Mouse (Mus musculus) myocyte (in vitro differentiated cells): ENCODE data around the gene Cog5.

Experiments
- CEBPB ChIP-seq: IDR thresholded peaks from 2 replicates; pipeline ENCODE4 v1.6.1; 2011; ENCODE audit warnings: mild to moderate bottlenecking, moderate library complexity; ENCODE audit not compliant: poor library complexity, insufficient read depth, severe bottlenecking
- E2F4 ChIP-seq: IDR thresholded peaks from one replicate; pipeline ENCODE4 v1.6.1; 2011; ENCODE audit warnings: mild to moderate bottlenecking, control low read depth, moderate library complexity; ENCODE audit not compliant: insufficient read depth
- MAX ChIP-seq: IDR thresholded peaks from one replicate; pipeline ENCODE4 v1.6.1; 2011; ENCODE audit warnings: low read depth, mild to moderate bottlenecking, control low read depth
- MYOD1 ChIP-seq, 3 experiments: IDR thresholded peaks; one replicate each; pipeline ENCODE4 v1.6.1; 2011; ENCODE audit warnings: control low read depth in 2 of 3, low read depth in 2 of 3, mild to moderate bottlenecking in 2 of 3, moderate library complexity in 1 of 3; ENCODE audit not compliant: insufficient read length in 2 of 3, control insufficient read depth in 1 of 3
- MYOG ChIP-seq, 3 experiments: IDR thresholded peaks; one replicate each; pipeline ENCODE4 v1.6.1; 2011; ENCODE audit warnings: control low read depth in 2 of 3, low read depth in 2 of 3, mild to moderate bottlenecking in 2 of 3; ENCODE audit not compliant: insufficient read length in 2 of 3, control insufficient read depth in 1 of 3, insufficient read depth in 1 of 3
- POLR2A ChIP-seq: IDR thresholded peaks from one replicate; pipeline ENCODE4 v1.6.1; 2011; ENCODE audit warnings: low read depth, mild to moderate bottlenecking, control low read depth, moderate library complexity; ENCODE audit not compliant: insufficient read length
- POLR2AphosphoS2 ChIP-seq: IDR thresholded peaks from one replicate; pipeline ENCODE4 v1.6.1; 2011; ENCODE audit warnings: low read depth, control low read depth; ENCODE audit not compliant: insufficient read length
- REST ChIP-seq: IDR thresholded peaks from one replicate; pipeline ENCODE4 v1.6.1; 2011; ENCODE audit warnings: mild to moderate bottlenecking, control low read depth, moderate library complexity; ENCODE audit not compliant: insufficient read depth, insufficient read length
- SRF ChIP-seq: IDR thresholded peaks from one replicate; pipeline ENCODE4 v1.6.1; 2011; ENCODE audit warnings: low read depth; ENCODE audit not compliant: control insufficient read depth, insufficient read length
- TCF12 ChIP-seq: IDR thresholded peaks from one replicate; pipeline ENCODE4 v1.6.1; 2011; ENCODE audit warnings: mild to moderate bottlenecking, control low read depth; ENCODE audit not compliant: poor library complexity, insufficient read depth, severe bottlenecking
- TCF3 ChIP-seq: IDR thresholded peaks from one replicate; pipeline ENCODE4 v1.6.1; 2011; ENCODE audit warnings: low read depth, control low read depth; ENCODE audit not compliant: insufficient read length
- USF1 ChIP-seq: IDR thresholded peaks from one replicate; pipeline ENCODE4 v1.6.1; 2011; ENCODE audit warnings: low read depth, mild to moderate bottlenecking, control low read depth, moderate library complexity

DNA sequence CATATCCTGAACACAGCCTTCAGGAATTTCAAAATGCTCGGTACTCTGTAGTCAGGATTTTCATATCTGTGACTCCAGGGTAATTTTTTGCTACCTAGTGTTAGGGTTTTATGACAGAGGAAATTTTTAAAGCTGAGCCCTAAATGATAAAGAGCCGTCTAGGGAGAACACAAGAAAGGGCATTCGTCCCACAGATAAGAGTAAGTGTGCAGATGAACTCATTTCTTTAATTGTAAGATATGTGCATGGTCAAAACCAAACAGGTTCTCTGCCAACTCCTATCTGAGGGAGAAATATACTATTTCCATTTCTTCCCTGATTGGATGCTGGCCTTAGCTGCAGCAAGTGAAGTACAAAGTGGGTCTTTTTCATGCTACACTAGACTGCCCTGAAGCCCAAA, 269.5 kb downstream of the Cog5 start:
- TF ChIP-seq E2F4, result no peak
- no peak for TF ChIP-seq TCF3
- TF ChIP-seq POLR2A, result no peak
- no peak for TF ChIP-seq USF1
- no peak for TF ChIP-seq CEBPB
- TF ChIP-seq MYOG (IDR thresholded peaks at IDR 0.05; ENCODE audit: control insufficient read depth in 1 of 3, insufficient read depth in 1 of 3, insufficient read length in 2 of 3, low read depth in 2 of 3), result no peak
- no peak for TF ChIP-seq SRF
- TF ChIP-seq POLR2AphosphoS2, result no peak
- no peak for TF ChIP-seq MAX
- no peak for TF ChIP-seq REST
- no peak for TF ChIP-seq MYOD1 (IDR thresholded peaks at IDR 0.05; ENCODE audit: control insufficient read depth in 1 of 3, insufficient read length in 2 of 3, low read depth in 2 of 3)
- no peak for TF ChIP-seq TCF12
